Mouse (Mus musculus) brain, adult 10 weeks (tissue): ENCODE results near the gene Panx2. TPM values are rescaled to one million over a fixed set of nuclear protein-coding genes. Genes with fewer than 3 reads are reported as not detected.

Source experiments
- polyA plus RNA-seq: library from polyadenylated mRNA; stranded (reverse); fragments of 350-450 nt; fragmentation: Illumina TruSeq; extraction: RNeasy Lipid Tissue Mini Kit (QIAGEN cat#74804); gene quantifications from one replicate; pipeline ENCODE4 v1.2.3, GENCODE M21; 2015; ENCODE audit warnings: low read depth, low replicate concordance

Panx2 gene
- 94.0 TPM for polyA plus RNA-seq

GRCm38 (mm10) chr15:89059161-89059931 lies at the start of gene Panx2:
TSS of gene Panx2 (plus strand) at chr15:89059734.

GRCm38 (mm10) chr15:89074613-89075477 lies 15.3 kb downstream of the Panx2 start, which contains the start of gene Trabd:
TSS of gene Trabd (plus strand) at chr15:89075124.

GRCm38 (mm10) chr15:89088607-89089247 lies 29.2 kb downstream of the Panx2 start, which contains the start of gene Selenoo:
TSS of gene Selenoo (plus strand) at chr15:89089084.

GRCm38 (mm10) chr15:89122649-89123366 lies 63.3 kb downstream of the Panx2 start, which contains the start of gene Tubgcp6:
TSS of gene Tubgcp6 (minus strand) at chr15:89123112.

Other genes with a start within 250 kb of the Panx2 start
- gene Alg12, start 240.4 kb upstream of the Panx2 start, polyA plus RNA-seq: 12.9 TPM
- gene Creld2, start 240.1 kb upstream of the Panx2 start, polyA plus RNA-seq: 23.6 TPM
- gene Pim3, start 197.5 kb upstream of the Panx2 start, polyA plus RNA-seq: 39.4 TPM
- gene Ttll8, start 105.3 kb upstream of the Panx2 start, polyA plus RNA-seq: 0.76 TPM
- gene Mlc1, start 80.7 kb upstream of the Panx2 start, polyA plus RNA-seq: 156 TPM
- gene Mov10l1, start 76.8 kb upstream of the Panx2 start, polyA plus RNA-seq: not detected
- gene Trabd, start 15.4 kb downstream of the Panx2 start, polyA plus RNA-seq: 19.8 TPM
- gene Selenoo, start 29.4 kb downstream of the Panx2 start, polyA plus RNA-seq: 27.4 TPM
- 19.0 TPM for gene Tubgcp6, start 63.4 kb downstream of the Panx2 start, polyA plus RNA-seq
- gene Hdac10, start 69.0 kb downstream of the Panx2 start, polyA plus RNA-seq: 12.4 TPM
- 12.5 TPM for gene Mapk12, start 81.0 kb downstream of the Panx2 start, polyA plus RNA-seq
- gene Mapk11, start 89.9 kb downstream of the Panx2 start, polyA plus RNA-seq: 51.9 TPM
- 36.2 TPM for gene Plxnb2, start 121.1 kb downstream of the Panx2 start, polyA plus RNA-seq
- gene Dennd6b, start 136.8 kb downstream of the Panx2 start, polyA plus RNA-seq: 51.1 TPM
- gene Ppp6r2, start 151.8 kb downstream of the Panx2 start, polyA plus RNA-seq: 78.9 TPM